Mouse (Mus musculus): Measurements from ENCODE around the gene Ctdspl.

The Ctdspl gene

GRCm38 (mm10) chr9:119031772-119032171 is 105.5 kb downstream of the Ctdspl start:
- DNase-seq: no peak

- no peak for DNase-seq
Observed at GRCm38 (mm10) chr9:119032538-119032937, 106.3 kb downstream of the Ctdspl start.

- DNase-seq: peak; percentile 29
Observed at GRCm38 (mm10) chr9:119033111-119033921, 107.1 kb downstream of the Ctdspl start.

GRCm38 (mm10) chr9:119034069-119034468 is 107.8 kb downstream of the Ctdspl start:
- DNase-seq: no peak

GRCm38 (mm10) chr9:119034676-119035665 is 108.7 kb downstream of the Ctdspl start:
- DNase-seq: peak; percentile 36

- DNase-seq: no peak
Observed at GRCm38 (mm10) chr9:119035836-119036235, 109.6 kb downstream of the Ctdspl start.

GRCm38 (mm10) chr9:119037076-119037730 is 111.0 kb downstream of the Ctdspl start:
- no peak for DNase-seq

- no peak for DNase-seq
Observed at GRCm38 (mm10) chr9:119038574-119038973, 112.3 kb downstream of the Ctdspl start.

- no peak for DNase-seq
Observed at GRCm38 (mm10) chr9:119040101-119040775, 114.0 kb downstream of the Ctdspl start.

- DNase-seq: no peak
Observed at GRCm38 (mm10) chr9:119048182-119048903, 122.1 kb downstream of the Ctdspl start.

- DNase-seq: no peak
Observed at GRCm38 (mm10) chr9:119051158-119051557, 124.9 kb downstream of the Ctdspl start.

GRCm38 (mm10) chr9:119052154-119052944 is 126.1 kb downstream of the Ctdspl start, which contains the start of gene Vill:
Vill (plus strand) TSS chr9:119052778.
- DNase-seq: peak; percentile 72

GRCm38 (mm10) chr9:119053964-119054576 is 127.8 kb downstream of the Ctdspl start:
- DNase-seq: no peak

- DNase-seq: no peak
Observed at GRCm38 (mm10) chr9:119055336-119055735, 129.1 kb downstream of the Ctdspl start.

- no peak for DNase-seq
Observed at GRCm38 (mm10) chr9:119058245-119058644, 132.0 kb downstream of the Ctdspl start.

GRCm38 (mm10) chr9:119060701-119061100 is 134.4 kb downstream of the Ctdspl start:
- no peak for DNase-seq

GRCm38 (mm10) chr9:119063036-119063644 is 136.9 kb downstream of the Ctdspl start:
- DNase-seq: peak; percentile 57

GRCm38 (mm10) chr9:119064296-119064695 is 138.0 kb downstream of the Ctdspl start:
- no peak for DNase-seq

GRCm38 (mm10) chr9:119067601-119068000 is 141.3 kb downstream of the Ctdspl start:
- peak; percentile 80 for DNase-seq

GRCm38 (mm10) chr9:119068266-119068665 is 142.0 kb downstream of the Ctdspl start:
- no peak for DNase-seq
